Mouse (Mus musculus): Measurements from ENCODE around the gene Rhox4a2. TPM values are rescaled to one million over a fixed set of nuclear protein-coding genes. Genes with fewer than 3 reads are reported as not detected.
"Not testable (repeated sequence)": the region's sequence is repeated elsewhere in the genome, so short reads cannot be mapped to it uniquely, and the experiment has no call there.

Gene Rhox4a2
- polyA plus RNA-seq (2016; fragmentation: Nextera tagmentation; extraction: Ambion mirVana): 0.56 TPM in 1 of 2 replicates, not detected in the other

GRCm38 (mm10) chrX:37390548-37390947 is at the start of gene Rhox4a2:
TSS of gene Rhox4a2 (plus strand) at chrX:37390848.
- H3K27ac ChIP-seq (replicated peaks); H3K4me2 ChIP-seq (replicated peaks); H3K9ac ChIP-seq (replicated peaks); H3K27me3 ChIP-seq; ATAC-seq (ENCODE audit: low FRiP score, low read depth); H3K9me3 ChIP-seq; H3K4me1 ChIP-seq; H3K4me3 ChIP-seq; H3K36me3 ChIP-seq: not testable (repeated sequence)
- 96% methylated on average over 9 of the region's 16 CpGs for WGBS

- ATAC-seq (ENCODE audit: low FRiP score, low read depth); H3K9me3 ChIP-seq; H3K9ac ChIP-seq (replicated peaks); H3K27me3 ChIP-seq; H3K27ac ChIP-seq (replicated peaks); H3K4me1 ChIP-seq; H3K36me3 ChIP-seq; H3K4me2 ChIP-seq (replicated peaks); H3K4me3 ChIP-seq: not testable (repeated sequence)
- WGBS: no CpG with 5 or more reads among the region's 1 CpGs
These were observed 10.9 kb upstream of the Rhox4a2 start, which contains the start of gene Rhox3a2 for GRCm38 (mm10) chrX:37379728-37380127. TSS of gene Rhox3a2 (plus strand) at chrX:37380028.

- WGBS: no CpG with 5 or more reads among the region's 9 CpGs
- not testable (repeated sequence) for ATAC-seq (ENCODE audit: low FRiP score, low read depth); H3K27me3 ChIP-seq
These were observed 21.1 kb downstream of the Rhox4a2 start, which contains the start of gene Rhox2b for GRCm38 (mm10) chrX:37411767-37412166. TSS of gene Rhox2b (plus strand) at chrX:37412067.

GRCm38 (mm10) chrX:37432194-37432593 is 41.5 kb downstream of the Rhox4a2 start, which contains the start of gene Rhox4b:
TSS of gene Rhox4b (plus strand) at chrX:37432494.
- not testable (repeated sequence) for ATAC-seq (ENCODE audit: low FRiP score, low read depth); H3K4me2 ChIP-seq (replicated peaks)
- 87% methylated on average over 14 of the region's 15 CpGs for WGBS

More at GRCm38 (mm10) chrX:37411767-37412166, 21.1 kb downstream of the Rhox4a2 start, which contains the start of gene Rhox2b:
- not testable (repeated sequence) for H3K4me2 ChIP-seq (replicated peaks); H3K27ac ChIP-seq (replicated peaks); H3K9ac ChIP-seq (replicated peaks); H3K9me3 ChIP-seq; H3K36me3 ChIP-seq; H3K4me3 ChIP-seq; H3K4me1 ChIP-seq

More at GRCm38 (mm10) chrX:37432194-37432593, 41.5 kb downstream of the Rhox4a2 start, which contains the start of gene Rhox4b:
- not testable (repeated sequence) for H3K9ac ChIP-seq (replicated peaks); H3K9me3 ChIP-seq; H3K27me3 ChIP-seq; H3K4me3 ChIP-seq; H3K27ac ChIP-seq (replicated peaks); H3K4me1 ChIP-seq; H3K36me3 ChIP-seq

Other genes starting within 250 kb of the Rhox4a2 start
- gene Akap14, start 222.0 kb upstream of the Rhox4a2 start, polyA plus RNA-seq (2016; fragmentation: Nextera tagmentation; extraction: Ambion mirVana): 0.17 TPM in 1 of 2 replicates, not detected in the other
- 412 and 415 TPM in 2 replicates for gene Ndufa1, start 199.7 kb upstream of the Rhox4a2 start, polyA plus RNA-seq (2016; fragmentation: Nextera tagmentation; extraction: Ambion mirVana)
- 15.7 and 17.0 TPM in 2 replicates for gene Rnf113a1, start 199.6 kb upstream of the Rhox4a2 start, polyA plus RNA-seq (2016; fragmentation: Nextera tagmentation; extraction: Ambion mirVana)
- not detected in 2 replicates for gene Gm9, start 179.8 kb upstream of the Rhox4a2 start, polyA plus RNA-seq (2016; fragmentation: Nextera tagmentation; extraction: Ambion mirVana)
- not detected in 2 replicates for gene Rhox1, start 168.6 kb upstream of the Rhox4a2 start, polyA plus RNA-seq (2016; fragmentation: Nextera tagmentation; extraction: Ambion mirVana)
- 0.32 TPM in 1 of 2 replicates, not detected in the other for gene Rhox2a, start 145.9 kb upstream of the Rhox4a2 start, polyA plus RNA-seq (2016; fragmentation: Nextera tagmentation; extraction: Ambion mirVana)
- gene Rhox3a, start 140.9 kb upstream of the Rhox4a2 start, polyA plus RNA-seq (2016; fragmentation: Nextera tagmentation; extraction: Ambion mirVana): not detected in 2 replicates
- gene Rhox4a, start 125.5 kb upstream of the Rhox4a2 start, polyA plus RNA-seq (2016; fragmentation: Nextera tagmentation; extraction: Ambion mirVana): not detected in 2 replicates
- not detected in 2 replicates for gene Rhox3a2, start 10.8 kb upstream of the Rhox4a2 start, polyA plus RNA-seq (2016; fragmentation: Nextera tagmentation; extraction: Ambion mirVana)
- 0.43 TPM in 1 of 2 replicates, not detected in the other for gene Rhox2b, start 21.2 kb downstream of the Rhox4a2 start, polyA plus RNA-seq (2016; fragmentation: Nextera tagmentation; extraction: Ambion mirVana)
- 0.24 TPM in 1 of 2 replicates, not detected in the other for gene Rhox4b, start 41.6 kb downstream of the Rhox4a2 start, polyA plus RNA-seq (2016; fragmentation: Nextera tagmentation; extraction: Ambion mirVana)
- 1.7 and 3.0 TPM in 2 replicates for gene Rhox2c, start 62.8 kb downstream of the Rhox4a2 start, polyA plus RNA-seq (2016; fragmentation: Nextera tagmentation; extraction: Ambion mirVana)
- gene Rhox3c, start 67.7 kb downstream of the Rhox4a2 start, polyA plus RNA-seq (2016; fragmentation: Nextera tagmentation; extraction: Ambion mirVana): not detected in 2 replicates
- gene Rhox4c, start 89.5 kb downstream of the Rhox4a2 start, polyA plus RNA-seq (2016; fragmentation: Nextera tagmentation; extraction: Ambion mirVana): not detected in 2 replicates
- gene Rhox2d, start 102.6 kb downstream of the Rhox4a2 start, polyA plus RNA-seq (2016; fragmentation: Nextera tagmentation; extraction: Ambion mirVana): not detected in 2 replicates
- gene Rhox4d, start 123.5 kb downstream of the Rhox4a2 start, polyA plus RNA-seq (2016; fragmentation: Nextera tagmentation; extraction: Ambion mirVana): not detected in 2 replicates
- 0.48 TPM in 1 of 2 replicates, not detected in the other for gene Rhox2e, start 139.6 kb downstream of the Rhox4a2 start, polyA plus RNA-seq (2016; fragmentation: Nextera tagmentation; extraction: Ambion mirVana)
- not detected in 2 replicates for gene Rhox3e, start 151.2 kb downstream of the Rhox4a2 start, polyA plus RNA-seq (2016; fragmentation: Nextera tagmentation; extraction: Ambion mirVana)
- not detected in 2 replicates for gene Rhox4e, start 166.6 kb downstream of the Rhox4a2 start, polyA plus RNA-seq (2016; fragmentation: Nextera tagmentation; extraction: Ambion mirVana)
- gene Rhox2f, start 180.6 kb downstream of the Rhox4a2 start, polyA plus RNA-seq (2016; fragmentation: Nextera tagmentation; extraction: Ambion mirVana): 0.39 TPM in 1 of 2 replicates, not detected in the other
- gene Rhox3f, start 190.1 kb downstream of the Rhox4a2 start, polyA plus RNA-seq (2016; fragmentation: Nextera tagmentation; extraction: Ambion mirVana): not detected in 2 replicates
- not detected in 2 replicates for gene Rhox4f, start 216.9 kb downstream of the Rhox4a2 start, polyA plus RNA-seq (2016; fragmentation: Nextera tagmentation; extraction: Ambion mirVana)
- gene Rhox3g, start 237.8 kb downstream of the Rhox4a2 start, polyA plus RNA-seq (2016; fragmentation: Nextera tagmentation; extraction: Ambion mirVana): not detected in 2 replicates